17 mouse cellular contexts compared by ENCODE assay signal in genomic region chr16:44604021-44604616, GRCm38 (mm10). TPM values are rescaled to one million over a fixed set of nuclear protein-coding genes. Genes with fewer than 3 reads are reported as not detected.
A peak's percentile ranks its signal among the peaks of the same experiment; 100 is the strongest.
DNase-seq lines count a peak whose midpoint lies in the region; ATAC-seq and TF ChIP-seq lines count a peak whose summit lies in the region.
"Had no signal": no experiment of that assay in that cellular context is flagged by ENCODE, and none has a peak within 500 bp of the region (broad histone marks: within the 10 kb centered on the region; RNA-seq: fewer than 3 reads in every experiment).

No protein-coding gene starts in this region.

- no peak overlapping the region for H3K4me2 ChIP-seq in kidney, postnatal 0 days (ENCODE audit: low read length)
- no peak overlapping the region for H3K4me2 ChIP-seq in neural tube, embryonic 15.5 days
- H3K4me2 ChIP-seq: hindbrain, embryonic 12.5 days; kidney, embryonic 15.5 days; limb, embryonic 13.5 days had no signal

- no peak for ATAC-seq in kidney, postnatal 0 days (replicated peaks; ENCODE audit: low FRiP score, low read depth)
- ATAC-seq in neural tube, embryonic 15.5 days (ENCODE audit: low FRiP score), result no peak

- H3K27ac ChIP-seq in kidney, postnatal 0 days, result no peak overlapping the region
- H3K27ac ChIP-seq in embryonic facial prominence, embryonic 10.5 days (replicated peaks), result peak overlapping the region; percentile 63; the same call in 1 of the 2 replicates
- no peak overlapping the region for H3K27ac ChIP-seq in neural tube, embryonic 15.5 days (replicated peaks)
- H3K27ac ChIP-seq: gastrocnemius, adult 2 months; hindbrain, embryonic 12.5 days; kidney, embryonic 15.5 days; left cerebral cortex, adult 2 months; limb, embryonic 13.5 days; liver, embryonic 14.5 days had no signal

- H3K36me3 ChIP-seq in kidney, postnatal 0 days (ENCODE audit: insufficient read depth, low read length), result no peaks in the 10 kb centered on the region
- H3K36me3 ChIP-seq in embryonic facial prominence, embryonic 10.5 days (replicated peaks), result no peaks in the 10 kb centered on the region
- H3K36me3 ChIP-seq in neural tube, embryonic 15.5 days, result no peaks in the 10 kb centered on the region
- H3K36me3 ChIP-seq: hindbrain, embryonic 12.5 days; kidney, embryonic 15.5 days; limb, embryonic 13.5 days had no signal

- no peaks in the 10 kb centered on the region for H3K9me3 ChIP-seq in kidney, postnatal 0 days (replicated peaks; ENCODE audit: low read length)
- H3K9me3 ChIP-seq in embryonic facial prominence, embryonic 10.5 days, result no peaks in the 10 kb centered on the region
- no peaks in the 10 kb centered on the region for H3K9me3 ChIP-seq in neural tube, embryonic 15.5 days (replicated peaks)
- H3K9me3 ChIP-seq: kidney, embryonic 15.5 days; limb, embryonic 13.5 days had no signal

- peak; percentile 27 for DNase-seq in kidney, postnatal 0 days (ENCODE audit: low spot score)
- DNase-seq in kidney, adult 11 months, result no peak
- peak; percentile 5 for DNase-seq in c-Kit-positive CD71-negative TER-119-negative erythroid progenitor cells, embryonic 14.5 days (ENCODE audit: low read depth)
- no peak for DNase-seq in embryonic facial prominence, embryonic 10.5 days (ENCODE audit: low spot score)
- DNase-seq in lung, postnatal 36 days, result peak; percentile 26
- DNase-seq in adipocyte (ENCODE audit: low spot score), result no peak
- DNase-seq: cerebellum, postnatal 10 days; gastrocnemius, adult 2 months; retina, postnatal 1 day; thymus, postnatal 36 days had no signal

- no peaks in the 10 kb centered on the region for H3K4me1 ChIP-seq in kidney, postnatal 0 days (replicated peaks; ENCODE audit: insufficient read depth, low read length)
- H3K4me1 ChIP-seq in embryonic facial prominence, embryonic 10.5 days, result peaks cover 38% of the 10 kb centered on the region
- peaks cover 7% of the 10 kb centered on the region for H3K4me1 ChIP-seq in neural tube, embryonic 15.5 days

- WGBS in kidney, postnatal 0 days, result 53% methylated on average over 9 of the region's 9 CpGs
- 63% methylated on average over 9 of the region's 9 CpGs for WGBS in embryonic facial prominence, embryonic 10.5 days
- WGBS in neural tube, embryonic 15.5 days, result 77% methylated on average over 9 of the region's 9 CpGs

- no peaks in the 10 kb centered on the region for H3K27me3 ChIP-seq in kidney, postnatal 0 days (ENCODE audit: insufficient read depth, low read length)
- H3K27me3 ChIP-seq in embryonic facial prominence, embryonic 10.5 days (replicated peaks; ENCODE audit: low read depth, poor library complexity, severe bottlenecking), result no peaks in the 10 kb centered on the region; the same call in 1 of the 2 replicates
- no peaks in the 10 kb centered on the region for H3K27me3 ChIP-seq in neural tube, embryonic 15.5 days (replicated peaks)
- H3K27me3 ChIP-seq: hindbrain, embryonic 12.5 days; kidney, embryonic 15.5 days; limb, embryonic 13.5 days had no signal

- H3K4me3 ChIP-seq in kidney, postnatal 0 days (replicated peaks; ENCODE audit: low read depth, low read length), result no peak overlapping the region
- H3K4me3 ChIP-seq in embryonic facial prominence, embryonic 10.5 days, result no peak overlapping the region
- H3K4me3 ChIP-seq in neural tube, embryonic 15.5 days (replicated peaks), result no peak overlapping the region
- H3K4me3 ChIP-seq: erythroblast, embryonic 14.5 days; gastrocnemius, adult 2 months; hindbrain, embryonic 12.5 days; kidney, embryonic 15.5 days; left cerebral cortex, adult 2 months; limb, embryonic 13.5 days had no signal

- no peak for TF ChIP-seq CTCF in kidney, postnatal 0 days (IDR thresholded peaks at IDR 0.05; ENCODE audit: low read depth)

- H3K9ac ChIP-seq in kidney, postnatal 0 days (ENCODE audit: low read depth, low read length), result no peak overlapping the region
- H3K9ac ChIP-seq in neural tube, embryonic 15.5 days (replicated peaks), result no peak overlapping the region
- H3K9ac ChIP-seq: hindbrain, embryonic 12.5 days; kidney, embryonic 15.5 days; limb, embryonic 13.5 days; liver, embryonic 14.5 days had no signal

RNA-seq across cellular contexts. Expression of gene Boc, which starts 45.4 kb away (rescaled TPM):
- polyA plus RNA-seq in kidney, postnatal 0 days (2015; fragmentation: Nextera tagmentation; extraction: Ambion mirVana), result 13.4 and 13.5 TPM in 2 replicates
- polyA plus RNA-seq in embryonic facial prominence, embryonic 10.5 days (2016; fragmentation: Nextera tagmentation; extraction: Ambion mirVana), result 14.2 and 14.3 TPM in 2 replicates
- 6.9 and 8.1 TPM in 2 replicates for polyA plus RNA-seq in neural tube, embryonic 15.5 days (2015; fragmentation: Nextera tagmentation; extraction: Ambion mirVana)
- polyA plus RNA-seq: erythroblast, embryonic 14.5 days had no signal

Comparison
In these comparisons a context has a peak if more than half of its experiments do, and no peak if none do; other contexts are left out.
1. DNase-seq: peak in kidney, postnatal 0 days (single experiment), c-Kit-positive CD71-negative TER-119-negative erythroid progenitor cells, embryonic 14.5 days (single experiment) and lung, postnatal 36 days (single experiment); none in kidney, adult 11 months (single experiment), embryonic facial prominence, embryonic 10.5 days (single experiment) and adipocyte (single experiment).